Mouse (Mus musculus) intestine, postnatal 0 days (tissue): ENCODE measurements around the gene 9830107B12Rik. TPM values are rescaled to one million over a fixed set of nuclear protein-coding genes. Genes with fewer than 3 reads are reported as not detected.

Source experiments
- ATAC-seq: fragments of 200-750 bp; cut with Nextera tagmentation; 2 replicates; pipeline ENCODE4 v1.8.0; 2017; ENCODE audit warnings: mild to moderate bottlenecking, moderate TSS enrichment, moderate library complexity
- H3K27ac ChIP-seq: fragments of 300-500 bp; sonication (generic); 2 replicates; pipeline ENCODE4 v1.5.1; 2014; ENCODE audit warnings: mild to moderate bottlenecking, low read depth, low read length, moderate library complexity
- H3K27me3 ChIP-seq: fragments of 300-500 bp; sonication (generic); replicated peaks from 2 replicates; pipeline ENCODE4 v1.6.1; 2014; ENCODE audit warnings: low read length, mixed read lengths; ENCODE audit not compliant: control insufficient read depth, insufficient read depth
- H3K36me3 ChIP-seq: fragments of 300-500 bp; sonication (generic); 2 replicates; pipeline ENCODE4 v1.6.1; 2014; ENCODE audit warnings: mild to moderate bottlenecking, moderate library complexity; ENCODE audit not compliant: control insufficient read depth, insufficient read depth
- H3K4me1 ChIP-seq: fragments of 300-500 bp; sonication (generic); replicated peaks from 2 replicates; pipeline ENCODE4 v1.6.1; 2014; ENCODE audit warnings: antibody characterized with exemption, low read length, mixed read lengths; ENCODE audit not compliant: control insufficient read depth, insufficient read depth
- H3K4me2 ChIP-seq: fragments of 300-500 bp; sonication (generic); replicated peaks from 2 replicates; pipeline ENCODE4 v1.6.1; 2014; ENCODE audit warnings: low read depth, mild to moderate bottlenecking, moderate library complexity
- H3K4me3 ChIP-seq: fragments of 300-500 bp; sonication (generic); 2 replicates; pipeline ENCODE4 v1.5.1; 2014; ENCODE audit warnings: low read depth, low read length
- H3K9ac ChIP-seq: fragments of 300-500 bp; sonication (generic); 2 replicates; pipeline ENCODE4 v1.6.1; 2014; ENCODE audit warnings: mild to moderate bottlenecking, low read depth, low read length
- H3K9me3 ChIP-seq: fragments of 300-500 bp; sonication (generic); 2 replicates; pipeline ENCODE4 v1.6.1; 2016; ENCODE audit warnings: mixed run types; ENCODE audit not compliant: control insufficient read depth
- CTCF ChIP-seq: sonication (generic); IDR thresholded peaks from 2 replicates; pipeline ENCODE4 v1.5.1; 2016; ENCODE audit warnings: low read depth, mild to moderate bottlenecking, control low read depth, antibody characterized with exemption, moderate library complexity
- WGBS: fragments of 180-500 bp; shearing (Covaris S2); extraction: QIAGEN DNeasy Blood & Tissue Kit; methylation state at CpG from one replicate; pipeline ENCODE4 v1.1.7; 2014; 5-methylcytosine and 5-hydroxymethylcytosine counted together
- polyA plus RNA-seq: library from polyadenylated mRNA; unstranded; fragments of >200 nt; fragmentation: Nextera tagmentation; extraction: Ambion mirVana; gene quantifications from 2 replicates; pipeline ENCODE4 v1.2.1, GENCODE M21; 2015

The 9830107B12Rik gene
- polyA plus RNA-seq, 1 experiment from 2014 or later = not detected

GRCm38 (mm10) chr17:48089446-48089845 is 56.6 kb downstream of the 9830107B12Rik start:
- no peak for ATAC-seq
- H3K4me3 ChIP-seq = no peak overlapping the region
- no peaks in the 10 kb centered on the region for H3K36me3 ChIP-seq
- no peak overlapping the region for H3K27ac ChIP-seq
- no peak for TF ChIP-seq CTCF
- WGBS = 75% methylated on average over 2 of the region's 2 CpGs
- no peak overlapping the region for H3K9ac ChIP-seq
- no peaks in the 10 kb centered on the region for H3K4me1 ChIP-seq
- no peaks in the 10 kb centered on the region for H3K9me3 ChIP-seq
- H3K4me2 ChIP-seq = no peak overlapping the region
- peaks cover 3% of the 10 kb centered on the region for H3K27me3 ChIP-seq

- TF ChIP-seq CTCF = no peak
- Histone ChIP-seq H3K4me3 (no peak within 1 kb of the TSS), H3K27ac (no peak within 1 kb of the TSS), H3K9me3 (no peaks in the 10 kb centered on the region), H3K36me3 (no peaks in the 10 kb centered on the region), H3K4me1 (no peaks in the 10 kb centered on the region), H3K4me2 (no peak within 1 kb of the TSS), H3K27me3 (no peaks in the 10 kb centered on the region), H3K9ac (no peak within 1 kb of the TSS)
- no peak for ATAC-seq
Measured at GRCm38 (mm10) chr17:48089019-48089418, 57.0 kb downstream of the 9830107B12Rik start, which contains the start of gene 1700067P10Rik. Gene 1700067P10Rik, plus strand, starts transcription at chr17:48089319.

- Histone ChIP-seq H3K4me2 (no peak overlapping the region), H3K27ac (no peak overlapping the region), H3K4me3 (no peak overlapping the region), H3K9me3 (no peaks in the 10 kb centered on the region), H3K36me3 (no peaks in the 10 kb centered on the region), H3K4me1 (no peaks in the 10 kb centered on the region), H3K9ac (no peak overlapping the region), H3K27me3 (no peaks in the 10 kb centered on the region)
- ATAC-seq = no peak
- TF ChIP-seq CTCF = no peak
- WGBS = 58% methylated on average over 3 of the region's 3 CpGs
Measured at GRCm38 (mm10) chr17:48080626-48081025, 65.4 kb downstream of the 9830107B12Rik start.

Other genes with a start within 250 kb of the 9830107B12Rik start
- gene Foxp4, start 221.6 kb downstream of the 9830107B12Rik start, polyA plus RNA-seq = 12.9 and 13.3 TPM in 2 replicates
- gene 1700122O11Rik, start 108.0 kb downstream of the 9830107B12Rik start, polyA plus RNA-seq = not detected in 2 replicates
- not detected in 2 replicates for gene 1700067P10Rik, start 56.9 kb downstream of the 9830107B12Rik start, polyA plus RNA-seq
- not detected in 2 replicates for gene A530064D06Rik, start 21.0 kb upstream of the 9830107B12Rik start, polyA plus RNA-seq
- 0.21 and 0.23 TPM in 2 replicates for gene Trem1, start 86.5 kb upstream of the 9830107B12Rik start, polyA plus RNA-seq
- not detected in 2 replicates for gene Trem3, start 101.5 kb upstream of the 9830107B12Rik start, polyA plus RNA-seq
- 1.4 and 2.2 TPM in 2 replicates for gene Treml4, start 118.0 kb upstream of the 9830107B12Rik start, polyA plus RNA-seq
- gene Treml2, start 153.2 kb upstream of the 9830107B12Rik start, polyA plus RNA-seq = 0.24 TPM in 1 of 2 replicates, not detected in the other
- 0.05 and 0.22 TPM in 2 replicates for gene B430306N03Rik, start 169.9 kb upstream of the 9830107B12Rik start, polyA plus RNA-seq
- 3.2 and 3.4 TPM in 2 replicates for gene Trem2, start 200.1 kb upstream of the 9830107B12Rik start, polyA plus RNA-seq
- gene Treml1, start 213.6 kb upstream of the 9830107B12Rik start, polyA plus RNA-seq = 0.12 and 0.23 TPM in 2 replicates